Mouse (Mus musculus) kidney, embryonic 15.5 days (tissue): ENCODE data around the gene Hist1h4k. TPM values are rescaled to one million over a fixed set of nuclear protein-coding genes. Genes with fewer than 3 reads are reported as not detected.
"Not testable (repeated sequence)": the region's sequence is repeated elsewhere in the genome, so short reads cannot be mapped to it uniquely, and the experiment has no call there.

Source experiments
- ATAC-seq: fragments of 200-750 bp; cut with Nextera tagmentation; replicated peaks from 2 replicates; pipeline ENCODE4 v1.8.0; 2017; ENCODE audit warnings: moderate TSS enrichment; ENCODE audit not compliant: low FRiP score
- H3K27ac ChIP-seq: fragments of 300-500 bp; sonication (generic); 2 replicates; pipeline ENCODE4 v1.5.1; 2015; ENCODE audit warnings: mild to moderate bottlenecking, inconsistent platforms
- H3K27me3 ChIP-seq: fragments of 300-500 bp; sonication (generic); 2 replicates; pipeline ENCODE4 v1.6.1; 2015; ENCODE audit warnings: inconsistent platforms
- H3K36me3 ChIP-seq: fragments of 300-500 bp; sonication (generic); 2 replicates; pipeline ENCODE4 v1.6.1; 2015; ENCODE audit warnings: inconsistent platforms
- H3K4me1 ChIP-seq: fragments of 300-500 bp; sonication (generic); 2 replicates; pipeline ENCODE4 v1.6.1; 2015; ENCODE audit warnings: inconsistent platforms
- H3K4me2 ChIP-seq: fragments of 300-500 bp; sonication (generic); 2 replicates; pipeline ENCODE4 v1.6.1; 2015; ENCODE audit warnings: moderate library complexity, mild to moderate bottlenecking, inconsistent platforms
- H3K4me3 ChIP-seq: fragments of 300-500 bp; sonication (generic); replicated peaks from 2 replicates; pipeline ENCODE4 v1.5.1; 2015; ENCODE audit warnings: mild to moderate bottlenecking, inconsistent platforms
- H3K9ac ChIP-seq: fragments of 300-500 bp; sonication (generic); 2 replicates; pipeline ENCODE4 v1.6.1; 2015; ENCODE audit warnings: mild to moderate bottlenecking, inconsistent platforms
- H3K9me3 ChIP-seq: fragments of 300-500 bp; sonication (generic); replicated peaks from 2 replicates; pipeline ENCODE4 v1.6.1; 2016; ENCODE audit warnings: inconsistent platforms
- WGBS: fragments of 180-500 bp; shearing (Covaris S2); methylation state at CpG from one replicate; pipeline ENCODE4 v1.1.7; 2015; ENCODE audit warnings: mixed read lengths; 5-methylcytosine and 5-hydroxymethylcytosine counted together
- polyA plus RNA-seq: library from polyadenylated mRNA; unstranded; fragments of >200 nt; fragmentation: Nextera tagmentation; extraction: Ambion mirVana; gene quantifications from 2 replicates; pipeline ENCODE4 v1.2.1, GENCODE M21; 2015

Hist1h4k gene
- polyA plus RNA-seq, 1 experiment from 2014 or later = 5.4 TPM

DNA sequence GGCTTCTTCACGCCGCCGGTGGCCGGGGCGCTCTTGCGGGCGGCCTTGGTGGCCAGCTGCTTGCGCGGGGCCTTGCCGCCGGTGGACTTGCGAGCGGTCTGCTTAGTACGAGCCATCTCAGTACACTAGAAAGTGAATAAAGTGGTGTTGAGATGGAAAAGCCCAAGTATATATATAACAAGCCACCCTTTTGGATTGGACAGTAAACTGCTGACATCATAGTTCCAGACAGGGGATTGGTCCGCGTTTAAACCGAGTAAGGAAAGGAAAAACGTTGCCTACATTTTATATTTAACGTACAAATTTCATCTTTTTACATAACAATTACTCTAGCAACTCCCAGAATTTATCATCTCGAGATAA, 32.9 kb upstream of the Hist1h4k start, which contains the start of gene Hist1h3i:
Gene Hist1h3i, minus strand, starts transcription at position 116 of the 363 bp plus-strand sequence.
- peak within 1 kb of the TSS; percentile 96 for H3K27ac ChIP-seq
- peak within 1 kb of the TSS; percentile 73 for H3K4me2 ChIP-seq
- H3K9me3 ChIP-seq = no peaks in the 10 kb centered on the region
- no peaks in the 10 kb centered on the region for H3K36me3 ChIP-seq
- H3K27me3 ChIP-seq = no peaks in the 10 kb centered on the region
- WGBS = under 1% methylated on average over 15 of the region's 20 CpGs
- peak within 1 kb of the TSS; percentile 63 for H3K9ac ChIP-seq
- peaks cover 39% of the 10 kb centered on the region for H3K4me1 ChIP-seq
- peak within 1 kb of the TSS; percentile 49 for H3K4me3 ChIP-seq
- ATAC-seq = peak; percentile 73

DNA sequence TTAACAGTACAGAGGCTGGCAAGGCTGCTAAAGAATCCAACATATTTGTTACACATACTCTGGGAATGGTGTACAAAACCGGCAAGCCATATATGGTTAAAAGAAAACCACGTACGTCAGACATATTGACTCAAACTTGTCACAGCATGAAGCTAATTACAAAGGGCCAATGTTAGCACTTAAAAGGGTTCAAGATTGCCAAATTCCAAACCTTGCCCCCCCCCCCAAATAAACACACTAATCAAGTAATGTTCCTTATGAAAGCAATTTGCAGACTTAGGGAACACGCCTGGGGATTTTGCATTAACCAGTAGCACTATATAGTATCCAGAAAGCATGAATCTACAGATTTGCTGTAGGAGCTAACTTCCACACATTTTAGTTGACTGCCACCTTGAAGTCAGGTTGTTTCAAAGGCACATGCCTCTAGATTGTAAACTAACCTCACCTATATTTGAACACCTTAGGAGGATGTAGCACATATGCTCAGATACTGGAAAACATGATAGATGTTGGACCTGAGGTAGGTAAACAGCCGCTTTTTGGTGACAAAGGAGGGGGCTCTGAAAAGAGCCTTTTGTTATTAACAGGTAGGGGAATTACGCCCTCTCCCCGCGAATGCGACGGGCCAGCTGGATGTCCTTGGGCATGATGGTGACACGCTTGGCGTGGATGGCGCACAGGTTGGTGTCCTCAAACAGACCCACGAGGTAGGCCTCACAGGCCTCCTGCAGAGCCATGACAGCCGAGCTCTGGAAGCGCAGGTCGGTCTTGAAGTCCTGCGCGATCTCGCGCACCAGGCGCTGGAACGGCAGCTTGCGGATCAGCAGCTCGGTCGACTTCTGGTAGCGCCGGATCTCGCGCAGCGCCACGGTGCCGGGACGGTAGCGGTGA, 32.3 kb upstream of the Hist1h4k start:
- H3K27me3 ChIP-seq, ATAC-seq, H3K36me3 ChIP-seq, H3K9me3 ChIP-seq: not testable (repeated sequence)
- Histone ChIP-seq H3K4me1 (peaks cover 38% of the 10 kb centered on the region), H3K9ac (peak overlapping the region; percentile 63), H3K27ac (peak overlapping the region; percentile 96), H3K4me3 (peak overlapping the region; percentile 49), H3K4me2 (peak overlapping the region; percentile 73)
- WGBS = under 1% methylated on average over 21 of the region's 35 CpGs

DNA sequence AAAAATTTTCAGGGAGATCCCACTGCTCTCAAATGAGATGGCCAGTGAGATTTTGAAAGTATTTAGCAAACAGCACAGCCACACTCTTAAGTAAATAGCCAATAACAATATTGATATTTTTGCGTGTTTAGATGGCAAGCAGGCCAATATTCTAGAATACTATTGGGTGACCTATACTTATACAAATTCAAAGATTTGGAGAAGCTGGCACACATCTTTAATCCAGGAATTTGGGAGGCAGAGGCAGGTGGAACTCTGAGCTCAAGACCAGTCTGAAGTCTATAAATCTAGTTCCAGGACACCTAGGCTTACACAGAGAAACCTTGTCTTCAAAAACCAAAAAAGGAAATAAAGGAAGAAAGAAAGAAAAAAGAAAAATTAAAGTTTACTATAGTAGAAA, 31.3 kb upstream of the Hist1h4k start:
- H3K4me1 ChIP-seq = peaks cover 38% of the 10 kb centered on the region
- H3K27me3 ChIP-seq = no peaks in the 10 kb centered on the region
- H3K4me3 ChIP-seq = no peak overlapping the region
- no peak overlapping the region for H3K4me2 ChIP-seq
- ATAC-seq = no peak
- peak overlapping the region; percentile 45; the same call in 1 of the 2 replicates for H3K27ac ChIP-seq
- WGBS = 96% methylated on average over 1 of the region's 1 CpGs
- H3K9ac ChIP-seq = no peak overlapping the region
- H3K9me3 ChIP-seq = no peaks in the 10 kb centered on the region
- no peaks in the 10 kb centered on the region for H3K36me3 ChIP-seq

DNA sequence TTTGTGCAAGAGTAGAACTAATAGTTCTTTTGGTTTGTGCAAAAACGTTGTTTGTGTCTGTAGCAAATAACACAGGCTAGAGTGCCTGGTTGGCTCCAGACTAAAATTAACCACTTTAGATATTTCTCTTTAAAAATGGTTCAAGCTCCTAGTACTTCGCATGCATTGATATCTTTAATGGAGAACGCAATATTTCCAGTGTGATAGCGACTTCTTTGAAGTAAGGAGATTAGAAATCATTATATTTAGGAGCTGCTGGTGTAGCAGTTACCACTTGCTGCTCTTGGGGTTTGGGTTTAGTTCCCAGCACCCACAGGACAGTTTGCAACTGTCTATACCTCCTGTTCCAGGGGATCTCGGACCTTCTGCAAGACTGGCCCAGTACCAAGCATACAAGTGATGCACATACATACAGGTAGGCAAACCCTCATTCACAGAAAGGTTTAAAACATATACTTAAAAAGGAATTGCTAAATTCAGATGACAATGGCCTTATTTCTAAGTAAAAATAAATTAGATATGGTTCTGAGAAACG, 30.8 kb upstream of the Hist1h4k start:
- ATAC-seq = no peak
- no peaks in the 10 kb centered on the region for H3K9me3 ChIP-seq
- H3K9ac ChIP-seq = no peak overlapping the region
- peaks cover 36% of the 10 kb centered on the region for H3K4me1 ChIP-seq
- H3K27ac ChIP-seq = peak overlapping the region; percentile 98
- peak overlapping the region; percentile 52 for H3K4me3 ChIP-seq
- 43% methylated on average over 6 of the region's 6 CpGs for WGBS
- H3K4me2 ChIP-seq = peak overlapping the region; percentile 74
- H3K27me3 ChIP-seq = no peaks in the 10 kb centered on the region
- H3K36me3 ChIP-seq = no peaks in the 10 kb centered on the region

DNA sequence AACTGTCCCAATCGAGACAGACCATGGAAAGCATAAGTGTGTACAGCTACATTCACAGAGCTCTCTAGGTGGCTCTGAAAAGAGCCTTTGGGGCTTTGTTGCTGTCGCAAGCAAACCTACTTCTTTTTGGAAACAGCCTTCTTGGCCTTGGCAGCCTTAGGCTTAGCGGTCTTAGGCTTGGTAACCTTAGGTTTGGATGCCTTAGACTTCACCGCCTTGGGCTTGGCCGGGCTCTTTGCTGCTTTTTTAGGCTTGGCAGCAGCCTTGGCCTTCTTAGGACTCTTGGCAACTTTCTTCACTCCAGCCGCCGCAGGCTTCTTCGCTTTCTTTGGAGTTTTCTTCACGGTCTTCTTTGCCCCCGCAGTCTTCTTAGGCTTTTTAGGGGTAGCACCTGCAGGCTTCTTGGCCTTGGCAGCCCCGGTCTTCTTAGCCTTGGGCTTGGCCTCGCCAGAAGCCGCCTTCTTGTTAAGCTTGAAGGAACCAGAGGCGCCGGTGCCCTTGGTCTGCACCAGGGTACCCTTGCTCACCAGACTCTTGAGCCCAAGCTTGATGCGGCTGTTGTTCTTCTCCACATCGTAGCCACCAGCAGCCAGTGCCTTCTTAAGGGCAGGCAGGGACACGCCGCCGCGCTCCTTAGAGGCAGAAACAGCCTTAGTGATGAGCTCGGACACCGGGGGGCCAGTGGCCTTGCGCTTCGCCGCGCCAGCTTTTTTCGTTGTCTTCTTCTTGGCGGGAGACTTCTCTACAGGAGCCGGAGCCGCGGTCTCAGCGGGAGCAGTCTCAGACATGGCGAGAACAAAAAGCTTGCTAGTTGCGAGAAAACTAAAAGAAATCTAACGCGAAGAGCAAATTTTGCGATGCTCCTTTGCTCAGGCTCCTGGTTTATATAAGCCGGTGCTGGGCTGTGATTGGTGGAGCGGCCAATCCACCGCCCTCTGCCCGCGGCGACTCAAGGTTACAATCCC, 29.7 kb upstream of the Hist1h4k start, which contains the start of gene Hist1h1b:
Gene Hist1h1b, minus strand, starts transcription at position 859 of the 965 bp plus-strand sequence.
- Histone ChIP-seq H3K4me3 (peak within 1 kb of the TSS; percentile 52), H3K36me3 (no peaks in the 10 kb centered on the region), H3K9ac (peak within 1 kb of the TSS; percentile 85), H3K9me3 (no peaks in the 10 kb centered on the region), H3K27ac (peak within 1 kb of the TSS; percentile 98), H3K4me2 (peak within 1 kb of the TSS; percentile 74), H3K4me1 (peaks cover 29% of the 10 kb centered on the region), H3K27me3 (no peaks in the 10 kb centered on the region)
- under 1% methylated on average over 44 of the region's 44 CpGs for WGBS
- peak; percentile 62 for ATAC-seq

DNA sequence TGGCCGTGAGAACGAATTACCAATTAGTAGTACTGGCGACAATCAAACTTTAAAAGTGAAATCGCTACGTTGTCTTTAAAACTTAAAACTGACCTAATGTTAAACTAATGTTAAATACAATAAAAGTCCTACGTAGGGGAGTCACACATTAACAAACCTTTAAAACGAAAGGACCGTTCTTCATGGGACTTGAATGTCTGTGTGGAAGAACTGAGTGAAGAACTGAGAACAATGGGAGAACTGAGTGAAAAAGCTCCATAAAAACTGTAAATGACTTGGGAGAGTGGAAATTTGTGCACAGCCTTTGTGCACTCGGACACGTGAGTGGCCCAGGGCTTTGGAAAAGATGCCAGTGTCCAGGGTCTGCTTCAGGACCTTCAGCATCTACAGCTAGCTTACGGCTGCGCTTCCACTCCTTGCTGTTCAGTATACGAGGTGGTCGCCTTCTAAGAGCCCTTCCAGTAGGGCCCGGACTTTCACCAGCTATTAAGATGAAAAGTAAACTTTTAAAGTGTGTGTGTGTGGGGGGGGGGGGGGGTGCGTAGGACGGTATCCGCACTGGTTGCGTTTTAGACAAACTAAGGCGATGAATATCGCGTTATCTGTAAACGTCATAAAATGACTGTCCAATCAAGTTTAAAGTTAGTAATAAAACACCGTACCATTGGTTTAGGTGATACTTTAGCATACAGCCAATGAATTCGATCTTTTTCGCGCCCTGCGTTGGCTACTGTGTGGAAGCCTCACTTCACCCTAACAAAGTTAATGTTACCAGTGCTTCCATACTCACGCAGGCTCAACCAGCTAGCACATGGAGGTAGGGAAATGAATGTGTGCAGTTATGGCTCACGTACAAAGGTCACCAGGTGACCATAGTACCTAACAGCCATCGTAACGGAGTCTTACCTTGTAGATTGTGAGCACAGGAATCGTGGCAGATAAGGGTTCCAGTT, 28.8 kb upstream of the Hist1h4k start:
- Histone ChIP-seq H3K27ac (peak overlapping the region; percentile 98), H3K4me3 (peak overlapping the region; percentile 52), H3K36me3 (no peaks in the 10 kb centered on the region), H3K4me2 (peak overlapping the region; percentile 74), H3K4me1 (peaks cover 24% of the 10 kb centered on the region), H3K9ac (peak overlapping the region; percentile 85), H3K27me3 (no peaks in the 10 kb centered on the region), H3K9me3 (no peaks in the 10 kb centered on the region)
- 4% methylated on average over 33 of the region's 33 CpGs for WGBS
- ATAC-seq = peak; percentile 83

DNA sequence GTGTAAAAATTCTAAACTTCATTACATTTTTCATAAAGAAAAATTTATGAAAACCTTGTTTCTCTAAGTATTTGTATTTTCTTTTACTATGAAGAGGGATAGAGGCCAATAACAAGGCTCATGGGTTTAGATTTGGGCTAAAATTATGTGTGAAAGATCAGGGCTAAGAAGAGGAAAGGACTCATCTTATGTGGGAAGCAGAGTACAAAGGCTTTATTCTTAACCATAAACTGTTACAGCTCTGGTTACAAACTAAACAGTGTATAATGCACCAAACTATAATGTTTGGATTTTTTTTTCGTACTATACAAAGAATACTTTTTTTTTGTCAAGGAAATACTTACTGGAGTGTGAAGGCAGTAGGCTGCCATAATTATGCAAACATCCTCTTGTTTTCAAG, 5.4 kb upstream of the Hist1h4k start:
- no peak overlapping the region for H3K27ac ChIP-seq
- no peak overlapping the region; the same call in 1 of the 2 replicates for H3K4me3 ChIP-seq
- no peak for ATAC-seq
- H3K9me3 ChIP-seq = no peaks in the 10 kb centered on the region
- 49% methylated on average over 1 of the region's 1 CpGs for WGBS
- H3K4me2 ChIP-seq = peak overlapping the region; percentile 44
- no peaks in the 10 kb centered on the region for H3K27me3 ChIP-seq
- H3K9ac ChIP-seq = no peak overlapping the region
- H3K36me3 ChIP-seq = no peaks in the 10 kb centered on the region
- H3K4me1 ChIP-seq = peaks cover 13% of the 10 kb centered on the region; the same call in 1 of the 2 replicates

DNA sequence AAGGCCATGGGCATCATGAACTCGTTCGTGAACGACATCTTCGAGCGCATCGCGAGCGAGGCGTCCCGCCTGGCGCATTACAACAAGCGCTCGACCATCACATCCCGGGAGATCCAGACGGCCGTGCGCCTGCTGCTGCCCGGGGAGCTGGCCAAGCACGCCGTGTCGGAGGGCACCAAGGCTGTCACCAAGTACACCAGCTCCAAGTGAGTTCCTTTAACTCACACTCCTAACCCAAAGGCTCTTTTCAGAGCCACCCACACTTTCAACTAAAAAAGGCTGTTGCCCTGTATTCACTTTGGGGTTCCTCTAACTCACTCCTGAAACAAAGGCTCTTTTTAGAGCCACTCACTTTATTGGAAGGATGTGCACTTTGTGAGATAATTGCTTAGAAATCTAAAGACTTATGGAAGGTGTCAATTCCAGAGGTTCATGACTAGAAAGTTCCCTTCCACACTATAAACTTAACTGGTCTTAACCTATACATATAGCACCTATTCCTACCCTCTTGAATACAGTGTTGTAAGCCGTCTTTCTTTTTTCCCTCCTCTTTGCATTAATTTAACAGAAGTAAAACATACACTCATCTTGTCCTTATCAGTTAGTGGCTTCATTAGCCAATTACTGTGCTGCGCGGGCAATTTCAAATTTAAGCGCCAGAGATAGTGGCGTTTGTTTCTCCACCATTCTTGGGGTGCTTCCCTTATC, 4.1 kb upstream of the Hist1h4k start:
- peaks cover 14% of the 10 kb centered on the region; the same call in 1 of the 2 replicates for H3K4me1 ChIP-seq
- ATAC-seq = peak; percentile 1; the same call in 1 of the 2 replicates
- not testable (repeated sequence) for H3K9me3 ChIP-seq, H3K27me3 ChIP-seq, H3K36me3 ChIP-seq
- peak overlapping the region; percentile 53 for H3K9ac ChIP-seq
- peak overlapping the region; percentile 49 for H3K4me3 ChIP-seq
- H3K4me2 ChIP-seq = peak overlapping the region; percentile 69
- H3K27ac ChIP-seq = peak overlapping the region; percentile 97
- under 1% methylated on average over 15 of the region's 26 CpGs for WGBS

DNA sequence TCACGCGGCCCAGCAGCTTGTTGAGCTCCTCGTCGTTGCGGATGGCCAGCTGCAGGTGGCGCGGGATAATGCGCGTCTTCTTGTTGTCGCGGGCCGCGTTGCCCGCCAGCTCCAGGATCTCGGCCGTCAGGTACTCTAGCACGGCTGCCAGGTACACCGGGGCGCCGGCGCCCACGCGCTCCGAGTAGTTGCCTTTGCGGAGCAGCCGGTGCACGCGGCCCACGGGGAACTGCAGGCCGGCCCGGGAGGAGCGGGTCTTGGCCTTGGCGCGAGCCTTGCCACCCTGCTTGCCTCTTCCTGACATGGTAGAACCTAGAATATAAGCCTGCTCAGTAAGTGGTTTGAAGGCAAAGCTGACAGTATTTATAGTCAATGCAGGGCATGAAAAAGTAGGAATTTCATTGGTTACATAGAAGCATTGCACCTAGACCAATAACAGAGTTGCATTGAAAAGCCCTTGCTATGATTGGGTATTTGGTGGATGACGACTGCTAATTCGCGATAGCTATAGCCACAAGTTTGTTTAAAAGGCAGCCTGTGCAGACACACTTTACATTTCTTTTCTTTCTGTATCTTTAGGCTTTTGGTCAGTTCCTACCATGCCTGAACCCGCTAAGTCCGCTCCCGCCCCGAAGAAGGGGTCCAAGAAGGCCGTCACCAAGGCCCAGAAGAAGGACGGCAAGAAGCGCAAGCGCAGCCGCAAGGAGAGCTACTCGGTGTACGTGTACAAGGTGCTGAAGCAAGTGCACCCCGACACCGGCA, 3.4 kb upstream of the Hist1h4k start, which contains the start of the genes Hist1h2ak and Hist1h2bn:
Gene Hist1h2ak, minus strand, starts transcription at position 304 of the 762 bp plus-strand sequence.
Gene Hist1h2bn, plus strand, starts transcription at position 600 of the 762 bp plus-strand sequence.
- H3K9me3 ChIP-seq, H3K36me3 ChIP-seq, H3K27me3 ChIP-seq: not testable (repeated sequence)
- peak; percentile 95 for ATAC-seq
- H3K4me3 ChIP-seq = peak within 1 kb of the TSS; percentile 49
- peak within 1 kb of the TSS; percentile 69 for H3K4me2 ChIP-seq
- WGBS = under 1% methylated on average over 47 of the region's 50 CpGs
- peak within 1 kb of the TSS; percentile 97 for H3K27ac ChIP-seq
- peaks cover 19% of the 10 kb centered on the region; the same call in 1 of the 2 replicates for H3K4me1 ChIP-seq
- peak within 1 kb of the TSS; percentile 61 for H3K9ac ChIP-seq
